Mouse (Mus musculus): ENCODE measurements around the gene Sdc4. TPM values are rescaled to one million over a fixed set of nuclear protein-coding genes. Genes with fewer than 3 reads are reported as not detected.

The Sdc4 gene
- polyA plus RNA-seq, 1 experiment from 2014 or later: 6.7 TPM

DNA sequence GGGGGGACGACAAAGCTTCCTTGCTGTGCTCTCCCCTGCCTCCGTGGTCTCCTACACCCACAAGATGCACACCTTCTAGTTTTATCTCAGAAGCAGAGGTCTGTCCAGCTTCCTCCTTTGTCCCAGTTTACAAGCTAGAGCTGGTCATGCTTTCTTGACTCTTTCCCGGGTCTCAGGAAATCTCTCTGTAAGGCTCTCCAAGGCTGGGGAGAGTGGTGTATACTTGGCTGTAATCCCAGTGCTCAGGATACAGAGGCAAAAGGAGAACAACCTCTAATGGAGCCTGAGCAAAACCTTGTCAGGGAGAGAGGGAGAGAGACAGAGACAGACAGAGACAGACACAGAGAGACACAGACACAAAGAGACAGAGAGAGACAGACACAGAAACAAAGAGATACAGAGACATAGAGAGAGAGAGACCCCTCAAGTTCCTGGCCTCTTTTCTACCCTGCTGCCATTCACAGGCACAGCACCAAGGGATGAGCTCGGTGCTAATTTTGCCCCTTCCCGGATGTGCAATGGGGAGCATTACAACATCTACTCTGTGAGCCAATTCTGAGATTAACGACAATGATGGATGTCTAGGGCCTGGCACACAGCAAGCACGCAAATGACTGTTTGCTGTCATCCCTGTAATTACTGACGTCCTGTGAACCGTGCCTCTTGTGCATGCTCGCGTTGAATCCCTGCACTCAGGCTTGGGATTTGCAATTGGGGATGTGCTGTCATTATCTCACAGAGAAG lies 59.9 kb downstream of the Sdc4 start:
- peaks cover 9% of the 10 kb centered on the region; the same call in 1 of the 2 replicates for H3K4me1 ChIP-seq
- H3K9me3 ChIP-seq: no peaks in the 10 kb centered on the region
- H3K4me2 ChIP-seq: no peak overlapping the region
- H3K9ac ChIP-seq: no peak overlapping the region
- H3K27me3 ChIP-seq (replicated peaks): peaks cover 32% of the 10 kb centered on the region
- H3K27ac ChIP-seq: no peak overlapping the region
- WGBS: 68% methylated on average over 11 of the region's 11 CpGs
- H3K4me3 ChIP-seq: no peak overlapping the region
- H3K36me3 ChIP-seq (replicated peaks): no peaks in the 10 kb centered on the region
- ATAC-seq (replicated peaks): no peak

DNA sequence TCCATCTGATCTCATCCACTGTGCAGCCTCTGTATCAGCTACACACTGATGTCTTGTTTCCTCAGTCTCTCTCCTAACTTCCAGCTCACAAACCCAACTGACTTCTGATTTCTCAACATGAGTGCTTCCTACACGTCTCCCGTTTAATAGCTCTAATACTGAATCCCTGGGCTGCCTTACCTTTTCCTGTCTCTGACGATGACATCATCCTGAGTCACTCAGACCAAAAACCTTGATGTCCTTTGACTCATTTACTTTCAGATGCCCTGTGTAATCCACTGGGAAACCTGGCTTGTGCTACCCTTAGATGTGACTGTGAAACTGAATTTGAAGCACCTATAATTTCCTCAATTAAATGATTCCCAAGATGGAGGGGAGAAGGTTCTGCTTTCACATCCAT lies 60.7 kb downstream of the Sdc4 start:
- 82% methylated on average over 3 of the region's 3 CpGs for WGBS
- peaks cover 24% of the 10 kb centered on the region for H3K27me3 ChIP-seq (replicated peaks)
- no peak overlapping the region for H3K4me2 ChIP-seq
- H3K9ac ChIP-seq: no peak overlapping the region
- no peak overlapping the region for H3K27ac ChIP-seq
- no peak overlapping the region for H3K4me3 ChIP-seq
- no peaks in the 10 kb centered on the region for H3K36me3 ChIP-seq (replicated peaks)
- ATAC-seq (replicated peaks): no peak
- H3K4me1 ChIP-seq: peaks cover 8% of the 10 kb centered on the region; the same call in 1 of the 2 replicates
- no peaks in the 10 kb centered on the region for H3K9me3 ChIP-seq

DNA sequence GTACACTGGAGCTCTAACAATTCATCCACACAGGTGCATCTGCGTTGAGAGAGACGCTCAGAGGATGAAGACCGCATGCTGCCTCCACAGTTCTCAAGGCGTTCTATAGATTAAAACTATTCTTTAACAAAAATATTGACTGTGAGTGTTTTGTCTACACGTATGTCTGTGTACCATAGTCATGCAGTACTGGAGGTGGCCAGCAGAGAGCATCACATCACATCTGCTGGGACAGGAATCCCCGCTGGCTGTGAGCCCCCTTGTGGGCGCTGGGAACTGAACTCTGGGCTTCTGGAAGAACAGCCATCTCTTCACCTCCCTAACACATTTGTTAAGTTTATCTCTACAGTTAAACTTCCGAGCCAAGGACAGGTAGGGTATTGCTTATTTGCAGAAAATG lies 62.0 kb downstream of the Sdc4 start:
- Histone ChIP-seq H3K4me2 (no peak overlapping the region), H3K4me1 (peaks cover 8% of the 10 kb centered on the region; the same call in 1 of the 2 replicates), H3K27ac (no peak overlapping the region), H3K36me3 (replicated peaks) (no peaks in the 10 kb centered on the region), H3K9me3 (no peaks in the 10 kb centered on the region), H3K27me3 (replicated peaks) (peaks cover 12% of the 10 kb centered on the region), H3K4me3 (no peak overlapping the region), H3K9ac (no peak overlapping the region)
- no peak for ATAC-seq (replicated peaks)
- 75% methylated on average over 8 of the region's 8 CpGs for WGBS

DNA sequence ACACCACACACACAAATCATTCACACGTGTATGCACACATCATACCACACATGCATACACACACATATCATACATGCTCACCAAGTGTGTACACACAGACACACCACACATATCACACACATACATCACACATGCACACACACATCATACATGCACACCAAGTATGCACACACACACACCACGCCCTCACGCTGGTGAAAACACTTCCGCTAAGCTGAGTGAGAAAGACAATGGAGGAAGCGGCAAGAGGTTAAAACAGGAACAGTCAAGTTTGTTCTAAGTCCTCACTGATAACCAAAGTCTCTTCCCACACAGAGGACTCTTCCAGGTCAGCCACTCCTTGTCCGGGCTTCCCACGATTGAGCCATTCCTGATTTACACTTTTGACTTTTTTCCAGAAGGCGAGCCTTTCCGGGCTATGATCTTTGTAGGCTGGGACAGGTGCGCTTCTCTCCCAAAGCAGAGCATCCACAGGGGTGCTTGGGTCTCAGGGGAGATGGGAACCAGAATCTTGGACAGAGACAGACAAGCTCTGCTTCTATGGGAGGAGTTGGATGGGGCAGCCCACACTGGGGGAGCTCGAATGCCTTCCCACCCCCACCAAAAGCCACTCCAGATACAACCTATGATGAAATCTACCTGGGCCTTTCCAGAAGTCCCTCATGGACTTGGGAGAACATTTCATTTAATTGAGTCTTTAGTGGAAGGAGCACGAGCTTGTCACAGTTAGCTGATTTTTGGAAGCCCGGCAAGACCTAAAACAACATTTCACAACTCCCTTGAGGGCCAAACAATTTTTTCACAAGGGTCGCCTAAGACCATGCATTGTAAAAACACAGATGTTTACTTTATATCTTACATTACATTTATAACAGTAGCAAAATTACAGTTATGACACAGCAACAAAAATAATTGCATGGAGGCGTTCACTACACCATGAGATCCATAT lies 65.9 kb downstream of the Sdc4 start:
- 92% methylated on average over 15 of the region's 15 CpGs for WGBS
- no peak for ATAC-seq (replicated peaks)
- H3K4me1 ChIP-seq: no peaks in the 10 kb centered on the region

More for the DNA sequence above, 65.9 kb downstream of the Sdc4 start:
- H3K36me3 ChIP-seq (replicated peaks): no peaks in the 10 kb centered on the region
- H3K9ac ChIP-seq: no peak overlapping the region
- H3K27ac ChIP-seq: no peak overlapping the region
- no peaks in the 10 kb centered on the region for H3K9me3 ChIP-seq
- no peak overlapping the region for H3K4me3 ChIP-seq
- H3K4me2 ChIP-seq: no peak overlapping the region
- H3K27me3 ChIP-seq (replicated peaks): 0 out of 2 replicates have a peak, but pooled peaks cover 2% of the 10 kb centered on the region

Other genes with a start within 250 kb of the Sdc4 start
- not detected in 2 replicates for gene Wfdc15a, start 243.8 kb downstream of the Sdc4 start, polyA plus RNA-seq (2015; fragmentation: Nextera tagmentation; extraction: Ambion mirVana)
- gene Wfdc15b, start 222.2 kb downstream of the Sdc4 start, polyA plus RNA-seq (2015; fragmentation: Nextera tagmentation; extraction: Ambion mirVana): not detected in 2 replicates
- not detected in 2 replicates for gene Svs2, start 205.4 kb downstream of the Sdc4 start, polyA plus RNA-seq (2015; fragmentation: Nextera tagmentation; extraction: Ambion mirVana)
- gene Svs3b, start 187.2 kb downstream of the Sdc4 start, polyA plus RNA-seq (2015; fragmentation: Nextera tagmentation; extraction: Ambion mirVana): not detected in 2 replicates
- not detected in 2 replicates for gene Svs4, start 165.4 kb downstream of the Sdc4 start, polyA plus RNA-seq (2015; fragmentation: Nextera tagmentation; extraction: Ambion mirVana)
- gene Svs3a, start 154.6 kb downstream of the Sdc4 start, polyA plus RNA-seq (2015; fragmentation: Nextera tagmentation; extraction: Ambion mirVana): not detected in 2 replicates
- not detected in 2 replicates for gene Svs6, start 127.1 kb downstream of the Sdc4 start, polyA plus RNA-seq (2015; fragmentation: Nextera tagmentation; extraction: Ambion mirVana)
- gene Svs5, start 111.1 kb downstream of the Sdc4 start, polyA plus RNA-seq (2015; fragmentation: Nextera tagmentation; extraction: Ambion mirVana): not detected in 2 replicates
- gene Slpi, start 54.8 kb downstream of the Sdc4 start, polyA plus RNA-seq (2015; fragmentation: Nextera tagmentation; extraction: Ambion mirVana): not detected in 2 replicates
- gene Rbpjl, start 40.7 kb downstream of the Sdc4 start, polyA plus RNA-seq (2015; fragmentation: Nextera tagmentation; extraction: Ambion mirVana): 0.05 TPM in 1 of 2 replicates, not detected in the other
- 0.65 and 0.89 TPM in 2 replicates for gene Matn4, start 38.7 kb downstream of the Sdc4 start, polyA plus RNA-seq (2015; fragmentation: Nextera tagmentation; extraction: Ambion mirVana)
- gene Sys1, start 13.1 kb upstream of the Sdc4 start, polyA plus RNA-seq (2015; fragmentation: Nextera tagmentation; extraction: Ambion mirVana): 87.9 and 90.5 TPM in 2 replicates
- 2.4 and 3.5 TPM in 2 replicates for gene Gm20458, start 17.1 kb upstream of the Sdc4 start, polyA plus RNA-seq (2015; fragmentation: Nextera tagmentation; extraction: Ambion mirVana)
- gene Trp53tg5, start 29.8 kb upstream of the Sdc4 start, polyA plus RNA-seq (2015; fragmentation: Nextera tagmentation; extraction: Ambion mirVana): not detected in 2 replicates
- 19.2 and 19.5 TPM in 2 replicates for gene Dbndd2, start 42.2 kb upstream of the Sdc4 start, polyA plus RNA-seq (2015; fragmentation: Nextera tagmentation; extraction: Ambion mirVana)
- 97.7 and 101 TPM in 2 replicates for gene Pigt, start 53.6 kb upstream of the Sdc4 start, polyA plus RNA-seq (2015; fragmentation: Nextera tagmentation; extraction: Ambion mirVana)
- 2.6 and 3.2 TPM in 2 replicates for gene Wfdc2, start 118.5 kb upstream of the Sdc4 start, polyA plus RNA-seq (2015; fragmentation: Nextera tagmentation; extraction: Ambion mirVana)
- not detected in 2 replicates for gene Spint3, start 129.6 kb upstream of the Sdc4 start, polyA plus RNA-seq (2015; fragmentation: Nextera tagmentation; extraction: Ambion mirVana)
- gene Wfdc6a, start 141.6 kb upstream of the Sdc4 start, polyA plus RNA-seq (2015; fragmentation: Nextera tagmentation; extraction: Ambion mirVana): not detected in 2 replicates
- not detected in 2 replicates for gene Eppin, start 149.7 kb upstream of the Sdc4 start, polyA plus RNA-seq (2015; fragmentation: Nextera tagmentation; extraction: Ambion mirVana)
- gene Wfdc6b, start 169.6 kb upstream of the Sdc4 start, polyA plus RNA-seq (2015; fragmentation: Nextera tagmentation; extraction: Ambion mirVana): not detected in 2 replicates
- not detected in 2 replicates for gene Wfdc8, start 169.7 kb upstream of the Sdc4 start, polyA plus RNA-seq (2015; fragmentation: Nextera tagmentation; extraction: Ambion mirVana)
- gene Wfdc16, start 194.9 kb upstream of the Sdc4 start, polyA plus RNA-seq (2015; fragmentation: Nextera tagmentation; extraction: Ambion mirVana): not detected in 2 replicates
- not detected in 2 replicates for gene Wfdc10, start 212.2 kb upstream of the Sdc4 start, polyA plus RNA-seq (2015; fragmentation: Nextera tagmentation; extraction: Ambion mirVana)
- gene Wfdc9, start 212.7 kb upstream of the Sdc4 start, polyA plus RNA-seq (2015; fragmentation: Nextera tagmentation; extraction: Ambion mirVana): 0.34 TPM in 1 of 2 replicates, not detected in the other
- gene Wfdc11, start 230.2 kb upstream of the Sdc4 start, polyA plus RNA-seq (2015; fragmentation: Nextera tagmentation; extraction: Ambion mirVana): not detected in 2 replicates
- gene Wfdc13, start 241.2 kb upstream of the Sdc4 start, polyA plus RNA-seq (2015; fragmentation: Nextera tagmentation; extraction: Ambion mirVana): not detected in 2 replicates

Measured in midbrain, embryonic 15.5 days (tissue).